Mouse (Mus musculus) liver, embryonic 14.5 days (tissue): Measurements from ENCODE around the gene Litaf. TPM values are rescaled to one million over a fixed set of nuclear protein-coding genes. Genes with fewer than 3 reads are reported as not detected.

ENCODE experiments used
- ATAC-seq: fragments of 200-750 bp; cut with Nextera tagmentation; 2 replicates; pipeline ENCODE4 v1.8.0; 2017; ENCODE audit warnings: moderate number of reproducible peaks, mild to moderate bottlenecking, moderate library complexity; ENCODE audit not compliant: insufficient read depth
- DNase-seq, 3 experiments: peaks; one replicate each; pipeline ENCODE4 v3.0.0-alpha.2; 2012 to 2013; ENCODE audit warnings: low read depth in 3 of 3, low spot score in 3 of 3
- H3K27ac ChIP-seq: fragments of 300-500 bp; sonication (generic); 2 replicates; pipeline ENCODE4 v1.5.1; 2014; ENCODE audit warnings: moderate library complexity, mild to moderate bottlenecking, control low read depth, inconsistent platforms
- H3K27me3 ChIP-seq: fragments of 300-500 bp; sonication (generic); 2 replicates; pipeline ENCODE4 v1.6.1; 2014; ENCODE audit warnings: mild to moderate bottlenecking, low read length, moderate library complexity; ENCODE audit not compliant: control insufficient read depth, insufficient read depth
- H3K36me3 ChIP-seq: fragments of 300-500 bp; sonication (generic); replicated peaks from 2 replicates; pipeline ENCODE4 v1.6.1; 2014; ENCODE audit warnings: low read depth; ENCODE audit not compliant: control insufficient read depth, insufficient read depth
- H3K4me1 ChIP-seq, 2 experiments: fragments of 200-500 bp in 1 of 2; fragments of 300-500 bp in 1 of 2; sonication (generic) in 1 of 2; replicated peaks; 2 replicates each; pipeline ENCODE4 v1.6.1; 2012 to 2014; ENCODE audit warnings: antibody characterized with exemption in 1 of 2, inconsistent platforms in 1 of 2, low read length in 1 of 2; ENCODE audit not compliant: control insufficient read depth in 2 of 2, insufficient read depth in 2 of 2
- H3K4me2 ChIP-seq: fragments of 300-500 bp; sonication (generic); 2 replicates; pipeline ENCODE4 v1.6.1; 2014; ENCODE audit warnings: low read depth, mild to moderate bottlenecking, control low read depth, moderate library complexity
- H3K4me3 ChIP-seq, 2 experiments: fragments of 200-500 bp in 1 of 2; fragments of 300-500 bp in 1 of 2; sonication (generic) in 1 of 2; 2 replicates each; pipeline ENCODE4 v1.5.1; 2012 to 2014; ENCODE audit warnings: low read depth in 2 of 2, low read length in 2 of 2, mild to moderate bottlenecking in 2 of 2, control low read depth in 1 of 2, inconsistent platforms in 1 of 2, moderate library complexity in 1 of 2; ENCODE audit not compliant: insufficient read depth in 1 of 2
- H3K9ac ChIP-seq: fragments of 300-500 bp; sonication (generic); replicated peaks from 2 replicates; pipeline ENCODE4 v1.6.1; 2014; ENCODE audit warnings: mild to moderate bottlenecking, control low read depth, moderate library complexity
- H3K9me3 ChIP-seq: fragments of 300-500 bp; sonication (generic); 2 replicates; pipeline ENCODE4 v1.6.1; 2016; ENCODE audit warnings: low read length, mixed read lengths; ENCODE audit not compliant: control insufficient read depth
- CTCF ChIP-seq: IDR thresholded peaks from 2 replicates; pipeline ENCODE4 v1.5.1; 2016; ENCODE audit warnings: antibody characterized with exemption, low read depth, control low read depth
- EP300 ChIP-seq: IDR thresholded peaks from 2 replicates; pipeline ENCODE4 v1.6.1; 2016; ENCODE audit warnings: antibody characterized with exemption, low read depth
- WGBS: fragments of 180-500 bp; shearing (Covaris S2); extraction: QIAGEN DNeasy Blood & Tissue Kit; methylation state at CpG from one replicate; pipeline ENCODE4 v1.1.7; 2014; ENCODE audit not compliant: insufficient replicate concordance; 5-methylcytosine and 5-hydroxymethylcytosine counted together
- polyA plus RNA-seq, 2 experiments: library from polyadenylated mRNA; depleted of rRNA in 1 of 2; stranded (reverse) in 1 of 2; unstranded in 1 of 2; fragments of >200 nt; fragmentation: Nextera tagmentation in 1 of 2; extraction: Ambion mirVana in 1 of 2; gene quantifications; 2 replicates each; pipeline versions ENCODE4 v1.2.1 to v1.2.3; 2012 to 2014

Gene Litaf
- polyA plus RNA-seq, 2 experiments, result 12.1 to 27.3 TPM

DNA sequence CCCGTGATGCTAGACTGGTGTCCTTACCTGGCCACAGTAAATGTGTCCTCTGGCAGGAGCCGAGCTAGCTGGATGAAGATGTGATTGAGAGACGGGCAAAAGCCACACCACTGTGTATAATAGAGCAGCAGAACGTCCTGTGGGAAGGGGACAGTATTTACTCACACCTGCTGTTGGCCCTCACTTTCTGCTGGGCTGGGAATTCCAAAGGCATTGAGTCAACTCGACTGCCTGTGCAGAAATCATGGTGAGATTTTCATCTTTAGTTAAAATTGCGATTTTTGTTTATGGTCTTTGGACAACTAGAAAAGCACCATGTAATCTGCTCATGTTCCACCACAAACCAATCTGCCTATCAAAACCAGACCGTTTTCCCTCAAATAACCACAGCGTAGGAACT is 18.2 kb upstream of the Litaf start:
- H3K36me3 ChIP-seq, result peaks cover 21% of the 10 kb centered on the region
- H3K4me3 ChIP-seq, result no peak overlapping the region
- no peaks in the 10 kb centered on the region for H3K4me1 ChIP-seq
- H3K27me3 ChIP-seq, result no peaks in the 10 kb centered on the region
- whole genome bisulfite sequencing, result 74% methylated on average over 8 of the region's 8 CpGs
- DNase-seq, result no peak
- H3K4me2 ChIP-seq, result no peak overlapping the region
- TF ChIP-seq CTCF (no peak), EP300 (no peak)
- no peak overlapping the region for H3K27ac ChIP-seq
- no peak for ATAC-seq
- no peak overlapping the region for H3K9ac ChIP-seq
- H3K9me3 ChIP-seq, result no peaks in the 10 kb centered on the region

DNA sequence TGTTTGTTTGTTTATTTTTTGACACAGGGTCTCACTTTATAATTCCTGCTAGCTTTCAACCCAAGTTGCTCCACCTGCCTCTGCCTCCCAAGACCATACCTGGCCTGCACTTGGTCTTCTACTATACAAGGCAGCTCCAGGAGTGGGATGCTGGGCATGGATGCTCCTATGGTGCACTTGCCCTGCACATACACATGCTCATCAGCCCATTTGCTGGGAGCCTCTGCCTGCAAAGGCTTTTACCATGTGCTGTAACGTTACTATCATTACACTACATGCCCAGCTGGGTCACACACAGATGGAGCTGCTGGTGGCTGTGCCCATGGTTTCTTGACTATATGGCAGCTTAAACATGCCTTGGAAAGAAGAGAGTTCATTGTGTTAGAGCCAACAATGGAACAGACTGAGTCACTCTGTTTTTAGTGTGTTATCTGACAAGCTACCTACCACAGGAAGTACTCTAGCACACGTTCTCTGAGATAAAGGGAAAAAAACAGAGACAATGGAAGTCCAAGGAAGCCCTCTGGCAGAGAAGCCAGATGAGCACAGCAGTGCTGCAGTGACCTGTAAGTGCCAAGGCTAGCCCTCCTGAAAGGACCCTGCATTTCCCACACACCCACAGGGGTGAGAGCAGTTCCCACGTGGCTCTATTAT is 12.4 kb upstream of the Litaf start:
- Histone ChIP-seq H3K9me3 (no peaks in the 10 kb centered on the region), H3K9ac (no peak overlapping the region), H3K4me3 (no peak overlapping the region), H3K4me1 (peaks cover 0 to 3% of the 10 kb centered on the region in 2 experiments; a peak in 1 of 4 replicates), H3K27ac (no peak overlapping the region), H3K4me2 (no peak overlapping the region), H3K36me3 (peaks cover 28% of the 10 kb centered on the region), H3K27me3 (no peaks in the 10 kb centered on the region)
- ATAC-seq, result no peak
- 12% methylated on average over 3 of the region's 3 CpGs for WGBS
- DNase-seq, result no peak
- TF ChIP-seq CTCF (no peak), EP300 (no peak)

DNA sequence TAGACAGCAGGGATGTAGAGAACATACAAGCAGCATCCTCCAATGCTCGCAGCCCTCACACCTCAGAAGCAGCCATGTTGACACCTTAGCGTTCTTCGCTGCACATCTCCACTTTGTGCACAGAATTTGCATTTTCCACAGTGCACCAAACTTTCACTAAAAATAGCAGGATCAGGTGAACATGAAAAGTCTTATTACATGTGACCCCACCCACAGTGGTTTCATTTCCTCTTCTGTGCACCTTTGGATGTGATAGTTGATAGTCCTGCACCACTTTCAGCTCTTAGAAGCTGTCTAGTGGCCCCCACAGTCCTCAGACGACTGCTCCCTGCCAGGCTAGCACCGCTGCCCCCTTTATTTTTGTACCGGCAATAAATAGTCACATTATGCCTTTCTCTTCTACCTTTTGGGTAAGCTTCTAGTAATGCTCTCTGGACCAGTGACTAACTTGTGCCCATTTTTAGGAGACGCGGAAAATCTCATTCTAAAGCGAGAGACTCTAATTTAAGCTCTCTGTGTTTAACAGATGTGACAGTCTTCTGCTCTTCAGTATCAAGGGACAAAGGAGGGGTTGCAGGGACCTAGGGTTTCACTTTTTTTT is 11.7 kb upstream of the Litaf start:
- no peak overlapping the region for H3K27ac ChIP-seq
- H3K9me3 ChIP-seq, result no peaks in the 10 kb centered on the region

DNA sequence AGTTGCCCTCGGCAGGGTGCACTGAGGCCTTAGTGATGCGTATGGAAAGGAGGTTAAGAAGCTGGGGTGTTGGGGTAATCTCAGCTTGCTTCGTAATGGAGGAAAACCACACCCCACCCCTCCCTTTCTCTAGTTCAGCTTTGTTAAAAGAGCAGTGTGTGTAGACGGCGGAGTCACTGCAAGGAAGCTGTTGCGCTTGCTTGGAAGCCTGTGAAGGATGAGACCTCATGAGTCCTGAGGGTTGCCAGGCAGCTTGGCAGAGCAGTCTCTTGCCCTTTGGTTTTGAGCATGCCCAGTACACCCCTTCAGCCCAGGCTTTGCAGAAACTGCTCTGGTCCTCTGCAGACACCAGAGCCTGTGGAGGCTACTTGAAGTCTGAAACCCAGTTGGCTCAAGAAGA is 7.1 kb upstream of the Litaf start:
- no peaks in the 10 kb centered on the region for H3K27me3 ChIP-seq
- no peak overlapping the region for H3K9ac ChIP-seq
- H3K36me3 ChIP-seq, result peaks cover 15% of the 10 kb centered on the region
- 62% methylated on average over 6 of the region's 6 CpGs for WGBS
- no peak overlapping the region for H3K27ac ChIP-seq
- peaks cover 0 to 6% of the 10 kb centered on the region in 2 experiments; a peak in 2 of 4 replicates for H3K4me1 ChIP-seq
- H3K4me3 ChIP-seq, result no peak overlapping the region
- no peak for TF ChIP-seq EP300
- TF ChIP-seq CTCF, result no peak
- ATAC-seq (no peak), DNase-seq (no peak)
- H3K4me2 ChIP-seq, result no peak overlapping the region
- no peaks in the 10 kb centered on the region for H3K9me3 ChIP-seq

More for the DNA sequence above, 11.7 kb upstream of the Litaf start:
- peaks cover 25% of the 10 kb centered on the region for H3K36me3 ChIP-seq
- no peak for ATAC-seq
- H3K4me1 ChIP-seq, result peaks cover 0 to 3% of the 10 kb centered on the region in 2 experiments; a peak in 1 of 4 replicates
- no peak for DNase-seq
- 83% methylated on average over 9 of the region's 9 CpGs for WGBS
- no peak overlapping the region for H3K4me2 ChIP-seq
- TF ChIP-seq EP300, result no peak
- no peak for TF ChIP-seq CTCF
- H3K9ac ChIP-seq, result no peak overlapping the region
- no peak overlapping the region for H3K4me3 ChIP-seq
- H3K27me3 ChIP-seq, result no peaks in the 10 kb centered on the region

DNA sequence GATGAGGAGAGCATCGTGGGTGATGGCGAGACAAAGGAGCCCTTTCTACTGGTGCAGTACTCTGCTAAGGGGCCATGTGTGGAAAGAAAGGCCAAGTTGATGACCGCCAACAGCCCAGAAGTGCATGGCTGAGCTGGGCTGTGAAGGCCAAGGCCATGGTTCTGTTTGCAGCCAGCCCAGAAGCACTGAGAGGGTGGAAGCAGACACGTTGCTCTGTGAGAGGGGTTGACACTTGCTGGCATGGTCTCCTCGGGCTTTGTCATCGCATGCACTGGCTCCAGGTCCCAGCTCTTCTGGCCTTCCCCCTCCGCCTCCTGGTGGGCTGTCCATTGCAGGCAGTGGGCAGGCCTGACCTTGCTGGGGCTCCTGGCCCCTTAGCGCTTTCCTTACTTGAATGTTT is 6.5 kb upstream of the Litaf start:
- no peak overlapping the region for H3K4me3 ChIP-seq
- no peaks in the 10 kb centered on the region for H3K9me3 ChIP-seq
- no peak overlapping the region for H3K4me2 ChIP-seq
- TF ChIP-seq CTCF, result no peak
- no peak for TF ChIP-seq EP300
- no peak overlapping the region for H3K9ac ChIP-seq
- DNase-seq (no peak), ATAC-seq (no peak)
- 73% methylated on average over 8 of the region's 8 CpGs for WGBS
- peaks cover 0 to 6% of the 10 kb centered on the region in 2 experiments; a peak in 2 of 4 replicates for H3K4me1 ChIP-seq
- peaks cover 12% of the 10 kb centered on the region for H3K36me3 ChIP-seq
- H3K27ac ChIP-seq, result no peak overlapping the region
- H3K27me3 ChIP-seq, result peaks cover 4% of the 10 kb centered on the region
